Mouse (Mus musculus) limb, embryonic 14.5 days (tissue): ENCODE measurements around the gene Pck1. TPM values are rescaled to one million over a fixed set of nuclear protein-coding genes. Genes with fewer than 3 reads are reported as not detected.
A peak's percentile ranks its signal among the peaks of the same experiment; 100 is the strongest.

Source experiments
- ATAC-seq: fragments of 200-750 bp; cut with Nextera tagmentation; 2 replicates; pipeline ENCODE4 v1.8.0; 2017; ENCODE audit warnings: low read depth, moderate number of reproducible peaks, moderate TSS enrichment; ENCODE audit not compliant: low FRiP score
- DNase-seq: peaks from one replicate; pipeline ENCODE4 v3.0.0-alpha.2; 2015; ENCODE audit warnings: low spot score
- H3K27ac ChIP-seq: fragments of 300-500 bp; sonication (generic); replicated peaks from 2 replicates; pipeline ENCODE4 v1.5.1; 2014; ENCODE audit warnings: low read depth, mild to moderate bottlenecking, low read length, moderate library complexity, mixed read lengths
- H3K27me3 ChIP-seq: fragments of 300-500 bp; sonication (generic); 2 replicates; pipeline ENCODE4 v1.6.1; 2014; ENCODE audit warnings: low read length, mixed read lengths; ENCODE audit not compliant: control insufficient read depth, insufficient read depth
- H3K36me3 ChIP-seq: fragments of 300-500 bp; sonication (generic); 2 replicates; pipeline ENCODE4 v1.6.1; 2014; ENCODE audit warnings: mild to moderate bottlenecking, low read length, moderate library complexity, mixed read lengths; ENCODE audit not compliant: control insufficient read depth, insufficient read depth
- H3K4me1 ChIP-seq: fragments of 300-500 bp; sonication (generic); 2 replicates; pipeline ENCODE4 v1.6.1; 2014; ENCODE audit warnings: antibody characterized with exemption, low read length, mixed read lengths; ENCODE audit not compliant: control insufficient read depth, insufficient read depth
- H3K4me2 ChIP-seq: fragments of 300-500 bp; sonication (generic); replicated peaks from 2 replicates; pipeline ENCODE4 v1.6.1; 2014; ENCODE audit warnings: low read depth, mild to moderate bottlenecking, low read length, moderate library complexity; ENCODE audit not compliant: severe bottlenecking
- H3K4me3 ChIP-seq: fragments of 300-500 bp; sonication (generic); replicated peaks from 2 replicates; pipeline ENCODE4 v1.5.1; 2014; ENCODE audit warnings: low read length
- H3K9ac ChIP-seq: fragments of 300-500 bp; sonication (generic); 2 replicates; pipeline ENCODE4 v1.6.1; 2014; ENCODE audit warnings: mild to moderate bottlenecking, low read depth, low read length, moderate library complexity; ENCODE audit not compliant: severe bottlenecking
- H3K9me3 ChIP-seq: fragments of 300-500 bp; sonication (generic); 2 replicates; pipeline ENCODE4 v1.6.1; 2016; ENCODE audit warnings: low read length; ENCODE audit not compliant: control insufficient read depth
- POLR2A ChIP-seq: fragments of 200-500 bp; IDR thresholded peaks from 2 replicates; pipeline ENCODE4 v1.8.0; 2012; ENCODE audit warnings: inconsistent platforms, mild to moderate bottlenecking, moderate library complexity, borderline replicate concordance; ENCODE audit not compliant: insufficient read depth, insufficient read length; ENCODE audit errors: extremely low read depth
- WGBS: fragments of 180-500 bp; shearing (Covaris S2); extraction: QIAGEN DNeasy Blood & Tissue Kit; methylation state at CpG from one replicate; pipeline ENCODE4 v1.1.7; 2014; 5-methylcytosine and 5-hydroxymethylcytosine counted together
- polyA plus RNA-seq, 2 experiments: library from polyadenylated mRNA; depleted of rRNA in 1 of 2; stranded (reverse) in 1 of 2; unstranded in 1 of 2; fragments of >200 nt; fragmentation: Nextera tagmentation in 1 of 2; extraction: Ambion mirVana in 1 of 2; gene quantifications; 2 replicates each; pipeline versions ENCODE4 v1.2.1 to v1.2.3; 2012 to 2014

Gene Pck1
- polyA plus RNA-seq, 2 experiments, result 0.03 TPM; not detected in 1

DNA sequence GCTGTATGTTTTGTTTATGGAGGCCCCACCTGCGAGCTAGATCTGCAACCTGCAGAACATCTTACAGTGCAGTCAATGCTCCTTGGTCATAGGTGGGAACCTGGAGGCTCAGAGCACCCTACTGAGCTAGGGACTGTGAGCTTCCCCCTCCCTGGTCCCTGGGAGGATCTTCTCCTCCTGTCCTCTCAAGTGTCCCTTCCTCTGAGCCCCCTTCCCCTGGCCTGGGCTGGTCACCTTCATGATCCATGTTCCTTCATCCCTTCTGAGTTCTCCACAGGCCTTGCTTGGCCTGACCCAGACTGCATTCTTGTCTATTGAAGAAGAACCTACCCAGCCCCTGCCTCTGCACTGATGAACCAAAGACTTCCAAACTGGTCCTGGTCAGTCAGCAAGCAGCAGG is 21.7 kb downstream of the Pck1 start:
- 67% methylated on average over 1 of the region's 1 CpGs for WGBS
- ATAC-seq (no peak), DNase-seq (no peak)
- H3K4me3 ChIP-seq, result no peak overlapping the region
- no peaks in the 10 kb centered on the region for H3K36me3 ChIP-seq
- peak overlapping the region; percentile 36; the same call in 1 of the 2 replicates for H3K4me2 ChIP-seq
- H3K9ac ChIP-seq, result no peak overlapping the region
- no peak for TF ChIP-seq POLR2A
- 0 out of 2 replicates have a peak, but pooled peaks cover 3% of the 10 kb centered on the region for H3K9me3 ChIP-seq
- peak overlapping the region; percentile 83; the same call in 1 of the 2 replicates for H3K27ac ChIP-seq
- no peaks in the 10 kb centered on the region for H3K27me3 ChIP-seq
- peaks cover 35% of the 10 kb centered on the region for H3K4me1 ChIP-seq

DNA sequence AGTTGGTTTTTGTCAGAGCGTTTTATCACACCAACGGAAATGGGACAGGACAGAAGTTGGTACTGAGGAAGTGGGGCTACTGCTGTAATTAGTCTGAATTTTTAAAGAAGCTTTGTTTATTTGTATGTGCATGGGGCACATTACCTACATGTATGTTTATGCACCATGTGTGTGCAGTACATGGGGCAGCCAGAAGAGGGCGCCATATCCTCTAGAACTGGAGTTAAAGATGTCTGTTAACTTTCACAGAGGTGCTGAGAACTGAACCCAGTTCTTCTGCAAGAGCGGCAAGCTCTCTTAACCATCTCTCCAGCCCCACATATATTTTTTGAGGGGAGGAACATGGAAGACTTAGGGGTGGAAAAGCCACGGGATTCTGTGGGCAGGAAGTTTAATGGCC is 22.9 kb downstream of the Pck1 start:
- no peaks in the 10 kb centered on the region for H3K27me3 ChIP-seq
- WGBS, result 95% methylated on average over 5 of the region's 5 CpGs
- H3K9ac ChIP-seq, result no peak overlapping the region
- no peak for DNase-seq
- H3K27ac ChIP-seq, result no peak overlapping the region
- no peak for ATAC-seq
- H3K4me1 ChIP-seq, result peaks cover 36% of the 10 kb centered on the region
- no peak overlapping the region for H3K4me3 ChIP-seq
- 0 out of 2 replicates have a peak, but pooled peaks cover 3% of the 10 kb centered on the region for H3K9me3 ChIP-seq
- TF ChIP-seq POLR2A, result no peak
- no peaks in the 10 kb centered on the region for H3K36me3 ChIP-seq
- no peak overlapping the region for H3K4me2 ChIP-seq

DNA sequence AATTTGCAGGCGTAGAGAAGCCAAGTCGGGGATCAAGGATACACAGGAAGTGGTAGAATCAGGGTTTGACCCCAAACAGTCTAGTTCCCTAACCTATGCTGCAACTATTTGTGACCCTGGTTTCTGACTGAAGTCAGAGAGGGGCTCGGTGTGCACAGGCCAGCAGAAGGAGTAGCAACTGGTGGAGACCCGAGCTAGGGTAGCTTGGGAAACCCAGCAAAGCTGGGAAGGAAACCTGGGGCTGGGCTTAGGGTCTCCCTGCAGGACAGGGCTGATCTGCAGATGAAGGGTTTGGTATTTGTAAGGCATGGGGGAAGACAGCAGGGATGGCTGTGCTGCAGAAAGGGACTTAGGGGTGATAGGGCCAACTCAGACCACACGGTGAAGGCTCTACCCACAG is 24.6 kb downstream of the Pck1 start:
- no peak overlapping the region for H3K9ac ChIP-seq
- H3K9me3 ChIP-seq, result 0 out of 2 replicates have a peak, but pooled peaks cover 3% of the 10 kb centered on the region
- TF ChIP-seq POLR2A, result no peak
- H3K4me3 ChIP-seq, result no peak overlapping the region
- ATAC-seq (no peak), DNase-seq (no peak)
- H3K27me3 ChIP-seq, result no peaks in the 10 kb centered on the region
- peaks cover 24% of the 10 kb centered on the region for H3K4me1 ChIP-seq
- 81% methylated on average over 5 of the region's 5 CpGs for WGBS
- no peak overlapping the region for H3K4me2 ChIP-seq
- no peaks in the 10 kb centered on the region for H3K36me3 ChIP-seq
- H3K27ac ChIP-seq, result no peak overlapping the region

DNA sequence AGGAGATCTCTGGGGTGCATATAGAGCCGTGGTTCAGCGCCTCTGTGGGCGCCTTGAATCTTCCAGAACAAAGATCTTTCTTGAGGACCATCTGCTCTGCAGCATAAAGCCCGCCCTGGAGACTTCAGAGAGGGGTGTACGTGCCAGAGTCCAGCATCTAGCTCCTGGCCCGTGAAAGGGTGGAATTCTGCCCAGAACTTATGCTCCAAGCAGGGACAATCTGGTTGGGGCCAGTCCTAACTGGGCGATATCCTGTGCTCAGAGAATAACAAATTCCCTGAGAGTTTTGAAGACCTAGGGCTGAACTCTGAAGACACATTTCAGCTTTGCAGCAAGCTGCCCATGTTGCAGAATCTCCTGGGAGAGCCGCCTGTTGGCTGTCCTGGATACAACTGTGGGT is 25.1 kb downstream of the Pck1 start:
- Histone ChIP-seq H3K4me1 (peaks cover 20% of the 10 kb centered on the region), H3K27ac (no peak overlapping the region), H3K9ac (no peak overlapping the region), H3K36me3 (no peaks in the 10 kb centered on the region), H3K27me3 (no peaks in the 10 kb centered on the region), H3K4me3 (no peak overlapping the region), H3K9me3 (0 out of 2 replicates have a peak, but pooled peaks cover 3% of the 10 kb centered on the region), H3K4me2 (no peak overlapping the region)
- ATAC-seq (no peak), DNase-seq (no peak)
- 81% methylated on average over 8 of the region's 8 CpGs for WGBS
- TF ChIP-seq POLR2A, result no peak

DNA sequence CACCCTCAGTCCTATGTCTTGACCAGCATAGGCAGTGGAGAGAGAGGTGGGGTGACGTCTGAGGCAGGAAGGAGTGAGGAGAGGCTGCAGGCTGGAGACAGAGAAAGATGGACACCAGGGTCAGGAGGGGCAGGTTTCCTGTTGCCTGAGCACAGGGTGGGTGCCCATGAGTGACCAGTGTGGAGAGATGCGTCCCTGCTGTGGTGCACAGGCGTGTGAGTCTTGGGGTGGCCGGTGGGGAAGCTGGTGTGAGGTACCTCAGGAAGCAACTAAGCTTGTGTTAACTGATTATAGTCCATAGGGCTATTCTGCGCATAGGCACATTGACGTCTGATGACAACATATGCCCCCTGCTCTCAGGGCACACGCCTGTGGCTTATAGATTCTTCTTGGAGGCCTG is 26.2 kb downstream of the Pck1 start:
- WGBS, result 84% methylated on average over 7 of the region's 7 CpGs
- H3K27ac ChIP-seq, result no peak overlapping the region
- ATAC-seq (no peak), DNase-seq (no peak)
- H3K4me2 ChIP-seq, result no peak overlapping the region
- no peaks in the 10 kb centered on the region for H3K36me3 ChIP-seq
- 0 out of 2 replicates have a peak, but pooled peaks cover 3% of the 10 kb centered on the region for H3K9me3 ChIP-seq
- no peak for TF ChIP-seq POLR2A
- peaks cover 15% of the 10 kb centered on the region for H3K4me1 ChIP-seq
- H3K9ac ChIP-seq, result no peak overlapping the region
- H3K27me3 ChIP-seq, result no peaks in the 10 kb centered on the region
- no peak overlapping the region for H3K4me3 ChIP-seq

DNA sequence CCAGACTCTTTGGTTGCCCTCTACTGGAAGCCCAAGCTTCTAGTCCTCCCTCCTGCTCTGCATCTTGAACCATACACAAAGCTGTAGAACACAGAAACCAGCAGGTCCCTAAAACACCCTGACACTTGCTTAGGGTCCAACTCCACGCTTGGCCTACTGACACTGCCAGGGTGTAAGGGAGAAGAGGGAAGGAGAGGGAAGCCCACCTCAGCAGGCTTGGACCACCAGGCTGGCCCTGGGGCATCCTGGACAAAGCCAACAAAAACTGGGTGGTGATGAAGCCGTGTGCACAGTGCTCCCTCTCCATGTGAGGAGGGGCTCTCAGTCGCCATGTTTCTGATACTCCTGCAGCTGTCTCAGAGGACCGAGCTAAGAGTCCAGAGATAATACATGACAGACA is 27.2 kb downstream of the Pck1 start:
- Histone ChIP-seq H3K36me3 (no peaks in the 10 kb centered on the region), H3K9ac (no peak overlapping the region), H3K4me1 (0 out of 2 replicates have a peak, but pooled peaks cover 7% of the 10 kb centered on the region), H3K4me3 (no peak overlapping the region), H3K9me3 (0 out of 2 replicates have a peak, but pooled peaks cover 3% of the 10 kb centered on the region), H3K27me3 (no peaks in the 10 kb centered on the region), H3K27ac (no peak overlapping the region), H3K4me2 (no peak overlapping the region)
- ATAC-seq (no peak), DNase-seq (no peak)
- WGBS, result 77% methylated on average over 4 of the region's 4 CpGs
- no peak for TF ChIP-seq POLR2A
